Mouse (Mus musculus) urinary bladder, postnatal 10 days (tissue): ENCODE results near the gene Kansl1.

Source experiments
- DNase-seq: peaks from one replicate; pipeline ENCODE4 v3.0.0; 2022; ENCODE audit warnings: low spot score

The Kansl1 gene

GRCm38 (mm10) chr11:104363823-104364600, 104.6 kb downstream of the Kansl1 start:
- DNase-seq, result no peak

- DNase-seq, result no peak
Observed at GRCm38 (mm10) chr11:104362704-104363103, 106.0 kb downstream of the Kansl1 start.

- no peak for DNase-seq
Observed at GRCm38 (mm10) chr11:104361790-104362189, 106.9 kb downstream of the Kansl1 start.

DNA sequence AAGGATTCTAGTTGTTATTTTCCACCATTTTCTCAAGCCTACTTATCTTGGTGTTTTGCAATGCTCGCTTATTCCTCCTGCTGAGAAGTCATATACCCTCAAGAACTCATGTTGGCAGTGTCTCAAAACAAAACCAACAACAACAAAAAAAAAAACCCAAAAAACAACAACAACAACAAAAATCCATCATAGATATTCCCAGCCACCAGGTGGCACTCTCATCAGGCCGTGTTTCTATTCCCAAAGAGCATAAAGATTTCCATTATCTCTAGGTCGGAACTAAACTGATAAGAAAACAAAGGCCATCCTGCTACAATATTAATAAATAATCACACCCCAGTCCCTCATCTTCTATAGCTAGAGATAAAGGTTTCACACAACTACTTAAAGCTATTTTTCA, 121.7 kb downstream of the Kansl1 start:
- DNase-seq, result no peak

DNA sequence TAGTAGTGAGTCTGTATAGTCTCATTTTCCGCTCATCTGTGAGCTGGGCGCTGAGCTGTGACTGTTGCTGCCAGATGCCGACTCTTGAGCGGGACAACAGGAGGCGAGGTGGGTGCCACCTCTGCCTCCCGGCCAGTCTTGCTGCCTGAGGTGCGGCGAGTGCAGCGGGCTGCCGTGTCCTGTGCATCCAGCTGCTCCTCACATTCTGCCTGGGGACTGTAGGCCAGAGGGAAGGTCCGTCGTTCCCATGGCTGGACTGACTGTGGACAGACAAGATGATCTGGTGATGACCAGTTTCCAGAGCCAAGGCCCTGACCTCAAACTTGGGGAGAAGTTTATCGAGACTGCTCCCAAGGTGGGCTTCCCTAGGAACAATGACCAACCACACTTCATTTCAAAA, 133.7 kb downstream of the Kansl1 start:
- no peak for DNase-seq

DNA sequence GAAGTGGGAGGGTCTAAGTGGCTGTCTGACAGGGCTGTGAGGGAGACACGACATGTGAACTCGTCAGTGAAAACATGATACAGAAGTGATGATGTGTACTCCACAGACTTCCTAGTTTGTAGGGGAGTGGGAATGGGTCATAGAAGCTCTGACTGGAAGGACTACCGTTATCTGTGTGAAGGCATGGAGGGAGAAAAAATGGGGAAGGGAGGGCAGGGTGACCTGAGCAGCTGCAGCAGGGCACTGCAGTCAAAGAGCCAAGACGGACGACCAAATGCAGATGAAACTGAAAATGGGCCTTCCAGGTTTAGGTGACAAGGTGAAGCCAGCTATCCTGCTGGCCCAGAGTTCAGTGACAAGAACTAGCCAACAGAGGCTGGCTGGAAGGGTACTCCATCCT, 134.5 kb downstream of the Kansl1 start:
- DNase-seq, result no peak

DNA sequence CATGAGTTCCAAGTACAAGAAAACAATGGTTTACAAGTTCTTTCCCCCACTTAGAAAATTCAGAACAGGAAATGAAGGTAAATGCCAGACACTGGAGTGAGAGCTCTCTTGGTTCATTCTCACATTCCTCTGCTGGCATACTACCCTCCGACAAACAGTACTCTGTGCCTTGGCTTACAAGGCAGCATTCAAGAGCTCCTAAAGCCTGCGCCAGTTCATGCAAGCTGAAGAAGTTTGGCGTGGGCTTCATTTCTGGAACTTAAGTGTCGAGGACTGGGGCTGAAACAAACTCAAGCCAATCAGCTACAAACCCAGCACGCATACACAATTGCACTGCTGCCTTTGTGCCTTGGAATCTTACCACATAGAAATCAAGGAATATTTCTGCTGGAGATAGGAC, 136.6 kb downstream of the Kansl1 start:
- DNase-seq, result no peak

GRCm38 (mm10) chr11:104331208-104331607, 137.5 kb downstream of the Kansl1 start:
- no peak for DNase-seq

DNA sequence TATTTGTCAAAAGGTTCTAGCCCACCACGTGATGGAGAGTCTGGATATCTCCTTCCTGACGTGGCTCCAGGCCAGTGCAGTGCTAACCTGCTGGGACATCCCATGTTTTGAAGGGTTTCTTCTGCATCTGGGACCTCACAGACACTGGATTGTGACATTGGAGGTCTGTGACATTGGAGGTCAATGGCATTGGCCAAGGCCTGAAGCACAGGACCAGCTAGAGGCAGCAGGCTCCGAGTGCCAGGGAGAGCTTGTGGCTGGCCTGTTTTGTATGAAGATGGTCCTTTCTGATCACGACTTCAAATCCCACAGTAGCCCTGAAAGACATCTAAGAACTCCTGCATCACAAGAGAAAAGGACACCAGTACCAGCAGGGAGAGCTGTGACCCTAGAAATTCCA, 138.5 kb downstream of the Kansl1 start:
- DNase-seq, result no peak

DNA sequence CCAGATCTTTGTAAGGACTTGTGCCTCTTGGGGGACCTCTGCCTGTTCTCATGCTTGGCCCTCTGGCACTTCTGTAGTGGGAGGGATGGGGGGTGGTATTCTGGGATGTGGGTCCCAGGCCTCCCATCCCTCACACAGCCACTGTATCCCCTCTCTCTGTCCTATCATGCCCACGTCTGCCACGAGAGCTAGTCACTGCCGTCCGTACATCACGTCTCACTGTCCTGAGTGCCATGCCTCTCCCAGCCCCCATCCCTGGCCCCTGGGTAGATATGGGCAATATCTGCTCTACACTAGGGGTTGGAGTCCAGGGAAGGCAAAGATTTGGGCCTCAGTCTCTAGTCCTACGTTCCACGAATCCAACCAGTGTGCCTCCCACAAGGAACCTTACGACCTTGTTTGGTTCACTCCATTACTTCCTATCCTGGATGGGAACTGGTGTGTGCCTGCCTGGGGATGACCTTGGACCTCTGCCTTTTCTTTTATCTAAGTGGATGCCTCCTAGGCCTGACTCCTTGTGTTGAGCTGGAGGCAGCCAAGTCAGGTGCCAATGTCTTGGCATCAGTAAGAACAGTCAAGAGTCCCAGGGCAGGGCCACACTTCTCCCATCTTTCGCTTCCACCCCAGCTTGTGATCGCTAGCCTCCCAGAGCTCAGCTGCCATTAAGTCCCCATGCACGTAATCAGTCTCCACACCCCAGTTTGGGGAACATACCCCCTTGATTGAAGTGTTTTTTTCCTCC, 139.3 kb downstream of the Kansl1 start:
- no peak for DNase-seq

DNA sequence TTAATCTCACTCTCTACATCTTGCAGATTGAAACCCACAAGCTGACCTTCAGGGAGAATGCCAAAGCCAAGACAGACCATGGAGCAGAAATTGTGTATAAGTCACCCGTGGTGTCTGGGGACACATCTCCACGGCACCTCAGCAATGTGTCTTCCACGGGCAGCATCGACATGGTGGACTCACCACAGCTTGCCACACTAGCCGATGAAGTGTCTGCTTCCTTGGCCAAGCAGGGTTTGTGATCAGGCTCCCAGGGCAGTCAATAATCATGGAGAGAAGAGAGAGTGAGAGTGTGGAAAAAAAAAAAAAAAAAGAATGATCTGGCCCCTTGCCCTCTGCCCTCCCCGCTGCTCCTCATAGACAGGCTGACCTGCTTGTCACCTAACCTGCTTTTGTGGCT, 140.7 kb downstream of the Kansl1 start:
- DNase-seq, result no peak

GRCm38 (mm10) chr11:104327462-104327861, 141.2 kb downstream of the Kansl1 start:
- no peak for DNase-seq

DNA sequence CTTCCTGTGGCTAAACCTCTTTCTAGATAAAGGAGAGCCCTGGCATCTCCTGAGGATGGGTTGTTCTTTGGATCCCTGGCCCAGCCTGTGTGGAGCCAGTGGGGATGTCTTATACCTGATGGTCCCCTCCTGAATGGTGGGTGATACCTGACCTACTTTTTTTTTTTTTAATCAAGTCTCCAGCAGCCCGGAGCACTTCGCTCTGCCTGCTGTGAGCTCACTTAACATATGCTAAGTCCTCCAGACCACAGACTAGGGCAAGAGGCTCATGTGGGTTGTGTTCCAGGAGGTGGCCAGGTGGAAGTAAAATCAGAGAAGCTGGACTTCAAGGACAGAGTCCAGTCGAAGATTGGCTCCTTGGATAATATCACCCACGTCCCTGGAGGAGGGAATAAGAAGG, 146.5 kb downstream of the Kansl1 start:
- no peak for DNase-seq

GRCm38 (mm10) chr11:104320511-104320910, 148.2 kb downstream of the Kansl1 start:
- DNase-seq, result no peak

DNA sequence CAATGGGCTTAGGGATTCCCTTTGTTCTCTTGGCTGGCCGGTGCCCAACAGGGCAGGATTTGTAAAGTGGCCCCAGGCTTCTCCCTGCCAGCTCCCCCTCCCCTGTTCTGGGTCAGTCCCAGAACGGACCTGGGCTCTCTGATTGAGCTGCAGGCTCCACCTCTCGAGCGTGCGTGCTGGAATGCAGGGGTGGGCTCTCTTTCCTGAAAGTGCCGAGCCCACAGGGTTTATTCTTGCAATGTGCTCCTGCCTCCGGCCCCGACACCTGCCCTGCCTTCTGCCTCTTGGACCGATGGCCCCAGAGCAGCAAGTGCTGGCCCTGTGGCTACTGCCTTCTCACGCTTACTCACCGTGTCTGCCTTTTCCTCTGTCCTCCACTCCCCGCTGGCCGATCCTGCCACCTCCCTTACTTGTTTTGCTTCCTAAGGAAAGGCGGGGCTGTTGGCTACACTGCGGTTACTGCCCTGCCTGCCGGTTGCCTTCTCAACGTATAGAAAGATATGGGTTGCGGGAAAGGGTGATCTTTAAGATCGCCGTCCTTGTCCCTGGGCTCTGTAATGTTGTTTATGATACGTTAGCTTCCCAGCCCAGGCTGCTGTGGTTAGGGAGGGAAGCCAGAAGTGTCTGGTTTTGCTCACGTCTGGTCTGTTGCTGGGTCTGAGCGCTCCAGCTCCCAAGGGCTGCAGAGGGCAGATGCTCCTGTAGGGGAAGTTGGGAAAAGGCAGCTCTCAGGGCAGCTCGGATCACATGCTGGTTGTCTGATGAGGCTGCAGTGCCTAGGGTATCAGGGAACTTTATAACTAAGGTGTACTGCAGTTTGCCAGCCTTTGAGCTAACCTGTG, 149.5 kb downstream of the Kansl1 start:
- DNase-seq, result no peak

- no peak for DNase-seq
Observed at GRCm38 (mm10) chr11:104317631-104318030, 151.0 kb downstream of the Kansl1 start.

- no peak for DNase-seq
Observed at GRCm38 (mm10) chr11:104316685-104317400, 151.8 kb downstream of the Kansl1 start.

GRCm38 (mm10) chr11:104315703-104316102, 153.0 kb downstream of the Kansl1 start:
- no peak for DNase-seq

GRCm38 (mm10) chr11:104311643-104312042, 157.0 kb downstream of the Kansl1 start:
- DNase-seq, result no peak

GRCm38 (mm10) chr11:104310226-104310887, 158.3 kb downstream of the Kansl1 start:
- no peak for DNase-seq
